Mouse (Mus musculus) neural tube, embryonic 15.5 days (tissue): ENCODE measurements around the gene Fam49a. TPM values are rescaled to one million over a fixed set of nuclear protein-coding genes. Genes with fewer than 3 reads are reported as not detected.

Experiments
- ATAC-seq: fragments of 200-750 bp; cut with Nextera tagmentation; 2 replicates; pipeline ENCODE4 v1.8.0; 2017; ENCODE audit warnings: mild to moderate bottlenecking, moderate TSS enrichment, moderate library complexity; ENCODE audit not compliant: low FRiP score
- H3K27ac ChIP-seq: fragments of 300-500 bp; sonication (generic); replicated peaks from 2 replicates; pipeline ENCODE4 v1.5.1; 2015; ENCODE audit warnings: mild to moderate bottlenecking, inconsistent platforms
- H3K27me3 ChIP-seq: fragments of 300-500 bp; sonication (generic); replicated peaks from 2 replicates; pipeline ENCODE4 v1.6.1; 2015; ENCODE audit warnings: inconsistent platforms
- H3K36me3 ChIP-seq: fragments of 300-500 bp; sonication (generic); 2 replicates; pipeline ENCODE4 v1.6.1; 2015; ENCODE audit warnings: inconsistent platforms
- H3K4me1 ChIP-seq: fragments of 300-500 bp; sonication (generic); 2 replicates; pipeline ENCODE4 v1.6.1; 2015; ENCODE audit warnings: inconsistent platforms
- H3K4me2 ChIP-seq: fragments of 300-500 bp; sonication (generic); 2 replicates; pipeline ENCODE4 v1.6.1; 2015; ENCODE audit warnings: inconsistent platforms, mild to moderate bottlenecking, moderate library complexity
- H3K4me3 ChIP-seq: fragments of 300-500 bp; sonication (generic); replicated peaks from 2 replicates; pipeline ENCODE4 v1.5.1; 2015; ENCODE audit warnings: mild to moderate bottlenecking, inconsistent platforms
- H3K9ac ChIP-seq: fragments of 300-500 bp; sonication (generic); replicated peaks from 2 replicates; pipeline ENCODE4 v1.6.1; 2015; ENCODE audit warnings: mild to moderate bottlenecking, inconsistent platforms
- H3K9me3 ChIP-seq: fragments of 300-500 bp; sonication (generic); replicated peaks from 2 replicates; pipeline ENCODE4 v1.6.1; 2016; ENCODE audit warnings: inconsistent platforms
- WGBS: fragments of 180-500 bp; shearing (Covaris S2); methylation state at CpG from one replicate; pipeline ENCODE4 v1.1.7; 2015; ENCODE audit warnings: mixed read lengths; 5-methylcytosine and 5-hydroxymethylcytosine counted together
- polyA plus RNA-seq: library from polyadenylated mRNA; unstranded; fragments of >200 nt; fragmentation: Nextera tagmentation; extraction: Ambion mirVana; gene quantifications from 2 replicates; pipeline ENCODE4 v1.2.1, GENCODE M21; 2015

Fam49a gene
- polyA plus RNA-seq, 1 experiment from 2014 or later = 59.1 TPM

DNA sequence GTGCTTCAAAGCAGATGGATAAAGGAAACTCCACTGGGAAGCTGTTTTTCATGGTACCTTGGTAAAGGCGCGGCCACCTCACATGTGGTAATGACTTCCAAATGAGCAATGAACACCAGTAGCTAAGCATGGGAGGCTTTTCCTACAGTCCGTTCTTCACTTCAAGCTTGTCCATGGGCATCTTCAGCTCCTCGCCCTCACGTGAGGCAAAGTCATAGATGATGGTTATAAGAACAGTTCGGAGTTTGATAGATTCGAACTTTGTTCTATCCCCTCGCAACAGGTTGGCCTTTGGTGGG is 159.6 kb downstream of the Fam49a start:
- 95% methylated on average over 8 of the region's 8 CpGs for WGBS
- Histone ChIP-seq H3K27ac (no peak overlapping the region), H3K9ac (no peak overlapping the region), H3K4me1 (peaks cover 8% of the 10 kb centered on the region), H3K4me3 (no peak overlapping the region), H3K36me3 (no peaks in the 10 kb centered on the region), H3K27me3 (no peaks in the 10 kb centered on the region), H3K9me3 (no peaks in the 10 kb centered on the region), H3K4me2 (peak overlapping the region; percentile 70)
- ATAC-seq = no peak

DNA sequence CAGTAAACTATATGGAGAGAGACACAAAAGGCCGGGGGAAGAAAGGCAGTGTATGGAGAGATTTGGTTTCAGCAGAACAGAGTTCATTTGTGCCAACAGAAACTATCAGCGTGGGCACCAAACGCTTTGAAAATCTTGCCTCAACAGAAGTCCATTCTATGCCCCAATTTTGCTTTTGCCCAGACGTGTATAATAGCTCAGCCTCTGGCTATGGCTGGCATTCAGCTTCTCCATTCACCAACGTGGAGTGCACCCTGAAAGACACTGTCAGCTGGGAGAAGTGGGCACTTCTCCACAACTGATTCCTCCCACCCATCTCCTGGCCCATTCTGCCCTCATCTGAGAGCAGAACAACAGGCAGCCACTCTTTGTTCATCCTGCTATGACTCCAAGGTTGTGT is 163.2 kb downstream of the Fam49a start:
- 67% methylated on average over 5 of the region's 5 CpGs for WGBS
- Histone ChIP-seq H3K9me3 (no peaks in the 10 kb centered on the region), H3K4me2 (no peak overlapping the region), H3K27ac (no peak overlapping the region), H3K27me3 (no peaks in the 10 kb centered on the region), H3K4me3 (no peak overlapping the region), H3K36me3 (no peaks in the 10 kb centered on the region), H3K9ac (no peak overlapping the region), H3K4me1 (peaks cover 8% of the 10 kb centered on the region)
- no peak for ATAC-seq

DNA sequence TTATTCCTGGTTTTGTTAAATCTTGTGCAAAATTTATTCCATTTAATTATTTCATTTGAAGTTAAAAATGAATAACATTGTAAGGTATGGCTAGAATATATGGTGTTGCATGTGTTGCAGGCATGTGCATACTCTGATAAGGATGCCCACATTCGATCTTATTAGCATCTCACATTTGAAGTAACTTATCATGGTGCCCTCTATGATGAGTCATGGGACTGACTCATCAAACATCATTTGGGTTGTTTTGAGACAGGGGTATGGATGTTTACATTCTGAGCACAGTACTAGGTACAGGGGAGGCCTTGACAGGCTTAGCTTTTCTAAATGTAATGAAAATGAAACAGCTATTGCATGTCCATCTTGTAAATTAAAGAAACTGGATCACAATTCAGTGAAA is 165.3 kb downstream of the Fam49a start:
- no peak overlapping the region for H3K9ac ChIP-seq
- no peak overlapping the region for H3K4me3 ChIP-seq
- no peaks in the 10 kb centered on the region for H3K27me3 ChIP-seq
- no peak overlapping the region for H3K27ac ChIP-seq
- ATAC-seq = no peak
- no peaks in the 10 kb centered on the region for H3K9me3 ChIP-seq
- no peaks in the 10 kb centered on the region for H3K36me3 ChIP-seq
- 88% methylated on average over 1 of the region's 1 CpGs for WGBS
- H3K4me1 ChIP-seq = no peaks in the 10 kb centered on the region
- no peak overlapping the region for H3K4me2 ChIP-seq

DNA sequence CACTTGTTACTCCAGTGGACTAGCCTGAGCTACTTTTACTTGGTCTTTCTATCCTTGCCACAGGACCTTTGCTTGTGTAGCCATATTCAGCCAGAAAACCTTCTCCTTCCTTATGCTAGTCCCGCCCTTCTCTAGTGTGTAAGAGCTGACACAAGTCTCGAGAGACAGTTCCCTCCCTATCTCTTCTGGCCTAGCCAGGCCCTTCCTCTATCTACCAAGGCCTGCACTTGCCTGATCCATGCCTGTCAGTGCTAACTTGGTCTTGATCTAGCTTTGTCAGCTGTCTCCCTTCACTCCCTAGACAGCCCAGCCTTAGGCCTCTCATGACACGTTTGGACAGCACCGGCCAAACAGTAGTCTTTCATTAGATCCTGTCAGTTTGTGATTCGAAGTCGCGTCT is 166.9 kb downstream of the Fam49a start:
- Histone ChIP-seq H3K9me3 (no peaks in the 10 kb centered on the region), H3K4me1 (no peaks in the 10 kb centered on the region), H3K4me3 (no peak overlapping the region), H3K27me3 (no peaks in the 10 kb centered on the region), H3K9ac (no peak overlapping the region), H3K27ac (no peak overlapping the region), H3K36me3 (no peaks in the 10 kb centered on the region), H3K4me2 (no peak overlapping the region)
- 92% methylated on average over 7 of the region's 7 CpGs for WGBS
- ATAC-seq = no peak
